Mouse (Mus musculus): Measurements from ENCODE around the gene Zdhhc18. TPM values are rescaled to one million over a fixed set of nuclear protein-coding genes. Genes with fewer than 3 reads are reported as not detected.

Zdhhc18 gene
- total RNA-seq, 2 experiments from 2014 or later = 24.1 to 35.7 TPM

DNA sequence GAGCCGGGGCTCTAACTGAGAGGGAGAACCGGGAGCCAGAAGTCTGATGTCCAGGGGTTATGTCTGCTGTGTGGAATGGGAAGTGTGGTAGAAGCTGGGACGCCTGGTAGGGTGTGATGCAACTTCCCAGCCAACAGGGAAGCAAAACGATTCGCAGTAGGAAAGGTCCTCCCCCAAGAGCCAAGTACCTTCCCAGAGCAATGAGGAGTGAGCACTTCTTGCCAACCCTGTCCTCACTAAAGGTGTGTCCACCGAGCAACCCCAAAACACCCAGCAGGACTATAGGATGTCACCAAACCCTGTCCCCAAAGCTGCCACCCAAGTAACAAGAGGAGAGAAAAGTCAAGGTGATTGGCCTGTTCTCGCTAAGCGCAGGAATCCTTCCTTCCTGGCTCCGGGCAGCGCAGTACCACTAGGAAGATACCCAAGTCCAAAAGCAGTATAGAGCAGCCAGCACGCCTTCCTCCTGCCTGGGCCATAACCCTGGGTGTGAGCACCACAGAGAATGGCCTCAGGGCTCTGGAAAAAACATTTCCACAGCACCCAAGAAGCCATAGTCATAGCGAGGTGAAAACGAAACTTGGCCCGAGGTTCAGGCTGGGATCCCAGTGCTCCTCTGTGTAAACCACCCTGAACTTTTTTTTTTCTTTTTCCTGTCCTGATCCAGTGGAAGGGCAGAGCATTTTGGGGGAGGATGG lies 18.7 kb downstream of the Zdhhc18 start:
- DNase-seq (ENCODE audit: low spot score) = no peak

DNA sequence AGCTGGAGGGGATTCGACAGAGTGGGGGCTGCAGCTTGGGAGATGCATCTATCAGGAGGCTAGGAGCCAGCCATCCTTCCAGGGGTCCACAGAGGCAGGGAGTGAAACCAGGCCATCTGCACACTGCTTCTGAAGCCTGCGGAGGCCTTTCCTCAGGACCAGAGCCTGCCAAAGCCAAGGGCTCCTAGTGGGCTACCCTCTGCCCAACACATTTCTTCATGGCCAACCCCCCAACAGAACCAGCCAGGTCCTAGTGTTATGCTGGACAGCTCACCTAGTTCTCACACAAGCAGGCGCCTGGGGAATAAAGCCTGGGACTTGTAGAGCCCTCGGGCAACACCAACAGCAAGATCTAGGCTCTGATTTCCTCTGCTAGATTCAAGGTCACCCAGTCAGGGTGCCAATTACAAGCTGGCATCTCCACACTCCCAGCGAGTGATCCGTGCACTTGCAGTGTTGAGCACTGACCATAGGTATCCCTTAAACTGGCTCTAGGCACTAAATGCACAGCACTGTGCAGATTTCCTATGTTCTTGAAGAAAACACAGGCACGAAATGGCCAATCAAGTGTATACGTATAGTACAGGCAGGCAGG lies 19.5 kb downstream of the Zdhhc18 start:
- no peak for DNase-seq (ENCODE audit: low spot score)

DNA sequence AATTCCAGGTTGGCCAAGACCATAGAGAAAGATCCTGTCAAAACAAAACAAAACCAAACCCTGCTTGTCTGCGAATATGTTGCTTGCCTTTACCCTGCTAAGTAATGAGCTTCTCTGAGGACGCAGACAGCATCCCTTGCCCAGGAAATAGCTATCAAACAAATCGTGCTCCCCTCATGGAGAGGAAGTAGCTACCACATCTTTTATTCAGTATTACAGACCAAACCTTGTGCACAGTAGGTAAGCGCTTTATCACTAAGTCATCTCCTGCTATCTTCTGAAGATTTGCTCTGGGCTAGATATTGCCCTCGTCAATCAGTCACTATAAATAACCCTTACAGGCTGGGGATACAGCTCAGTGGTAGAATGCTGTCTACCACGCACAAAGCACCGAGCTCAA lies 20.8 kb downstream of the Zdhhc18 start:
- DNase-seq (ENCODE audit: low spot score) = no peak

DNA sequence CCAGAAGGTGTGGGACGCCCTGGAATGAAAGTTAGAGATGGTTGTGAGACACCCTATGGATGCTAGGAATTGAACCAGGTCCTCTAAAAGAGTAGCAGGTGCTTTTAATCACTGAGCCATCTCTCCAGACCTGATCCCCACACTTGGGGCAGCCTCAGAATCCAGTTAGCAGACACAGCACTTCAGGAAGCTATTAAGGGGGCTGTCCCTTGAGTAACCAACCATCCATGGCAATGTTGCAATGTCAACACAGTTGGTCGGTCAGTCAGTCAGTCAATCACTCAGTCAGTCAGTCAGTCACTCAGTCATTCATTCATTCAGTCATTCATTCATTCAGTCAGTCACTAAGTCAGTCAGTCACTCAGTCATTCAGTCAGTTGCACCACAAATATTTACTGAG lies 21.4 kb downstream of the Zdhhc18 start:
- no peak for DNase-seq (ENCODE audit: low spot score)

- DNase-seq (ENCODE audit: low spot score) = no peak
Measured at GRCm38 (mm10) chr4:133627039-133627438, 22.9 kb downstream of the Zdhhc18 start.

GRCm38 (mm10) chr4:133626621-133627020 lies 23.3 kb downstream of the Zdhhc18 start:
- no peak for DNase-seq (ENCODE audit: low spot score)

DNA sequence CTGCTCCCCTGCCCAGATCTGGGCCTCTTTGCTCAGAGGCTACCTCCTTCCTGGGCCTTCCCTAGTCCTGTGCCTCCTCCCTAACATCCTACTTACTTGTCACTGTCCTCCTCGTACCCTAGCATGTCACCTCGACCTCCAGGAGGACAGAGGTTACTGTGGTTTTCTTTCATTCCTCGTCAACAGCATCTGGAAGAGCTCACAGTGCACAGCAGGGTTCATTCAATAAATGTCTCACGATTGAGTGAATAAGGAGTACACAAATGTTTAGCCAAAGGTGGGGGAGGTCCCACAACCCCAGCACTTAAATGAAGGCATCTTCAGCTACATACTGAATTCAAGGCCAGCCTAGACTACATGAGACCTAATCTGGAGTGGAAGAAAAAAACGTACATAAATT lies 23.7 kb downstream of the Zdhhc18 start:
- no peak for DNase-seq (ENCODE audit: low spot score)

DNA sequence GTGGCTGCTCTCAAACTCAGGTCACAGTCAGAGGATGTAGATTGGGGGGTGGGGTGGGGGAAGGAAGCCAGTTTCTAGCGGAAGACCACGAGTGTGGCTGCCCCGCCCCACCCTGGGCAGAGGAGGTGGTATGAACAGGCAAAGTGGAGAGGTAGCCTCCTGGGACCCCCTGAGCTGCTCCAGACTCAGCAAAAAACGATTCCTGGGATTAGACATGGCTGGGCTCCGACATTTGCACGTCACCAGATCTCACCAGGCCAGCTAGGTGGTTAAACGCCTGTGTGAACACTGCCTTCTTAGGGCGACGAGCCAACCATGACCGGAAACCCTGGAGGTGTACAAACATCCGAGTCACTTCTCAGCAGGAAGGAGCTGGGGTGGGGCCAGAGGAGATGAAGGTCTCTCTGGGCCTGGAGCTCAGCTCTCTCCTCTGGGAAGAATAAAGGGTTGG lies 24.3 kb downstream of the Zdhhc18 start:
- no peak for DNase-seq (ENCODE audit: low spot score)

DNA sequence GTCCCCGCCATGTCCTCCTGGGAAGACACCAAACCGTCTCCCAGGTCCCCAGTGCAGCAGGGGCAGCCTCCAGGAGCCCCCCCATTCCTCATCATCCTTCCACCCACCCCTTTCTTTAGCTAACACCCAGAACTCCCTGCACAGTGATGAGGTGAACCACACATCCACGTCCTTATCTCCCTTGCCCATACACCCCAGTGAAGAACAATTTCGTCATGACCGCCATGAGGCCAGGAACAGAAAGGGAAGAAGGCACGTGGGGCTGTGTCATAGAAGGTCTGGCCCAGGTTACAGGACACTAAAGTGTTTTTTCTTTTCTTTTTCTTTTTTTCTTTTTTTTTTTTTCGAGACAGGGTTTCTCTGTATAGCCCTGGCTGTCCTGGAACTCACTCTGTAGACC lies 25.1 kb downstream of the Zdhhc18 start:
- no peak for DNase-seq (ENCODE audit: low spot score)

GRCm38 (mm10) chr4:133622161-133622695 lies 27.7 kb downstream of the Zdhhc18 start:
- no peak for DNase-seq (ENCODE audit: low spot score)

DNA sequence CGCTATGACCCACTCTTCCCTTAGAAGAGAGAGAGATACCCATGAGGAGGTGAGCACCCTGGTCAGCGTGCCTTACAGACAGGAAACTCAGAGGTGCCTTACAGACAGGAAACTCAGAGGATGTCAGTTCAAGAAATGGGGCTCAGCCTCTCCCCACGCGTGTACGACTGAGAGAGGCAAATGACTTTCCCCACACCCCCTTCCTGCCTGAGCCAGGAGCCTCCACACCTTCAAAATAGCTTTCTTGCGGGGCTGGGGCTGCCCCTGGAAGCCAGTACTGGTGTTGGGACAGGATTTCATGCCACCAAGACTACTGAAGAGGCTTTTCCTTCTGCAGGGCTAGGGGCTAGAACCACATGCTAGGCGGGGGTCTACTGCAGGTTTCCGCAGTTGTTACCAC lies 29.3 kb downstream of the Zdhhc18 start:
- no peak for DNase-seq (ENCODE audit: low spot score)

- no peak for DNase-seq (ENCODE audit: low spot score)
Measured at GRCm38 (mm10) chr4:133619473-133620136, 30.3 kb downstream of the Zdhhc18 start.

DNA sequence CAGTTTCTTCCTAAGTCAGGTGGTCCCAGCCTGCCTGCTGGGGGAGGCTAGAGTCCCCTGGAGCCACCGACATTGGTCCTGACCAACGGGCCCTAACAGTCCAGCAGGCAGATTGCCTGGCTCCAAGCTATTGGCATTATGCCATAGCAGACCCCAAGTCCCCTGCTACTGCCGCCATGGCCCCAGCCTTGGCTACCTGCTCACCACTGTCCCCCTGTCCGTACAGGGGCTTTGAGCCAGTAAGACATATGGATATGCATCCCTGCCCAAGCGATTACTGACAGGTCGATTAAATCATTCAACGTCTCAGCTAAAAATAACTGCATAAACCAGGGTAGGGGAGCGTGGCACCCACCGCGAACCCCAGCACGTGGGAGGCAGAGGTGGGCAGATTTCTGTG lies 32.0 kb downstream of the Zdhhc18 start:
- no peak for DNase-seq (ENCODE audit: low spot score)

GRCm38 (mm10) chr4:133615416-133615815 lies 34.5 kb downstream of the Zdhhc18 start:
- no peak for DNase-seq (ENCODE audit: low spot score)

DNA sequence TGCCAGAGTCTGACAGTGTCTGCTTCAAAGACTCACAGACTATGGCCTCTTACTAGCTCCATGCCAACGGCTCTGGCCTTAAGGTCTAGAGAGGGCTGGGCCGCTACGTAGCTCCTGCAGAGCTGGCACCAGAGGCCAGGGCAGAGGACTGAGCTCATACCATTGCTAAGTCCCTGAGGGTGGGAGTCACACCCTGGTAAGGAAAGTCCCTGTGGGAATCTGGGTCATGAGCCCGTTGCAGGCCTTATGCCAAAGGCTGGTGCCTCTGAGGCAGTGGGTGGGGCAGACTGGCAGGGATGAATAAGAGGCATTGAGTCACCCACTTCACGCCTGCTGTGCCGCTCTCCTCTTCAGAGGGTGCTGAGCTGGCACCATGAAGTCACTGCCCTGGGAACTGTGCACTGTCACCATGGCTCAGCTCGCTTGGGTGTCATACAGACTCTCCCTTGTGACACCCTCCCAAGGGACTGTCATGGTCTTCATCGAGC lies 35.6 kb downstream of the Zdhhc18 start:
- peak; percentile 47 for DNase-seq (ENCODE audit: low spot score)

DNA sequence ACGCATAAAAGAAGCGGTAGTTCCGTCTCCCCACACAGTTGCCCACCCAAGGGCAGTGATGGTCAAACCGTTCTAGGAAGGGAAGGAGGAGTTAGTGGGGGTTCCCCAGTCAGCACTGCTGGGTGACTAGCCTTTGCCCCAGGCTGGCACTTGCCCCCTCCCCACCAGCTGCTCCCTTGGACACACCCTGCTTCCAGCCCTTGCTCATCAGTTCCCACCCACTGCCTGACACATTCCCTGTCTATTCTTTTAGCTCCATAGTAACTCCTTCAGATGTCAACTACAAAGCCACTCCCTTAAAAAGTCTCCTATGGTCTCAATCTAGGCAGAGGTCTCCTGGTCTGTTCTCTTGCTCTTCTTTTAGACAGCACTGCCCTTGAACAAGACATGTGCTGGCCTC lies 36.1 kb downstream of the Zdhhc18 start:
- DNase-seq (ENCODE audit: low spot score) = no peak

DNA sequence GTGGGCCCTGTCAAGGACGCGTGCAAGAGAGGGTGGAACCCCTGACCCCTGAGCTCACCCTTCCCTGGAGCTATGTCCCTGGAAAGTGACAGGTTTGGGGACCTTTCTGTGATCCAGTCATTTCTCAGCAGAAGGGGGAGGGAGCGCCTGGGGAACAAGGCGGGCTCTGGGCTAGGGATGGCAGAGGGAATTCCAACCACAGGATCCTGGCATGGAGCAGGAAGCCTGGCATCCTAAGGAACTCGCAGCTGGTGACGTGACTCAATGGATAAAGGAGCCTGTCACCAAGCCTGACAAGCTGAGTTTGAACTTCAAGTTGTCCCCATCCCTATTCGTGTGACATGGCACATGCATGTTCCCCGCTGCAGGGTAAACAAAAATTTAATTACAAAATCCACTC lies 36.9 kb downstream of the Zdhhc18 start:
- no peak for DNase-seq (ENCODE audit: low spot score)

DNA sequence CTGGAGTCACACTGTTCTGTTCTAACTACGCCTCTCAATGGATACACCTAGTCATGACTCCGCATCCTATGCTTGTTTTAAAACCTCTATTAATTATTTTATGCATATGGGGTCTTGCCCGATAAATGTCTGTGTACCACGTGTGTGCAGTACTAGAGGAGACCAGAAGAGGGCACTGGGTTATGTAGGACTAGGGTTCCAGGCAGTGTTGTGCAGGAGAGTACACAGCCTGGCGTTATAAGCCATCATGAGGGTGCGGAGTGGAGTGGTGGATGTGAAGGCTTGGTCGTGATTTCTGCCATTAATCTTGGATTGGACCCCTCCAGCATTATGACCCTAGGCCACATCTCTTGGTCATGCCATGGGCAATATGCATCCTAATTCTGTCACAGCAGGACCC lies 37.5 kb downstream of the Zdhhc18 start:
- DNase-seq (ENCODE audit: low spot score) = no peak

DNA sequence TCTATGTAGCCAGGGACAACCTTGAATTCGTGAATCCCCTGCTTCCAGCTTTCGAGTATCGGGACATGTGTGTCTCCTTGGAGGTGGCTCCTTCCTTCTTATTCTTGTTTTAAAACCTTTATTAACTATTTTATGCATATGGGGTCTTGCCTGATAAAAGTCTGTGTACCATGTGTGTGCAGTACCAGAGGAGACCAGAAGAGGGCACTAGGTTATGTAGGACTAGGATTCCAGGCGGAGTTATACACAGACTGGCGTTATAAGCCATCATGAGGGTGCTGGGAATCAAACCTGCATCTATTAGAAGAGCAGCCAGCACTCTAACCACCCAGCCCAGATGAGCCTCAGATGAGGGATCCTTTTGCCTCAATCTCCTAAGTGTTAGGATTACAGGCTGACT lies 38.1 kb downstream of the Zdhhc18 start:
- DNase-seq (ENCODE audit: low spot score) = no peak

DNA sequence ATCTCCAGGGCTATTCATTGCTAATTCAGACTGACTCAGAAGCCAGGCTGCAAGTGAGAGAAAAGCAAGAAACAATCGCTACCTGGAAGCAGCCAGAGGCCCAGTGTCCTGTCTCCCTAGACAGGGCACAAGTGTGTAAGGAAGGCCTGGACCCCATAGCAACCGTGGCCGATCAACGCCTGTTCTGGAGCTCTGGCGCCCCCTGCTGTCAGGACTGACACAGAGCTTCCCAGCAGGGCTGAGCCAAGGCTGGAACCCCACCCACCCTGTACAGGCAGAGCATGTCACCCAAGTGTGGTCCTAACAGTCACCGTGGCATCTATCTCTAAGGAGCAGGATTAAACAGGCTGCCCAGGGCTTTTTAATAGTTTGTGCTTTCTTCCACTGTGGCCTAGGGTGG lies 40.2 kb downstream of the Zdhhc18 start:
- peak; percentile 83 for DNase-seq (ENCODE audit: low spot score)

DNA sequence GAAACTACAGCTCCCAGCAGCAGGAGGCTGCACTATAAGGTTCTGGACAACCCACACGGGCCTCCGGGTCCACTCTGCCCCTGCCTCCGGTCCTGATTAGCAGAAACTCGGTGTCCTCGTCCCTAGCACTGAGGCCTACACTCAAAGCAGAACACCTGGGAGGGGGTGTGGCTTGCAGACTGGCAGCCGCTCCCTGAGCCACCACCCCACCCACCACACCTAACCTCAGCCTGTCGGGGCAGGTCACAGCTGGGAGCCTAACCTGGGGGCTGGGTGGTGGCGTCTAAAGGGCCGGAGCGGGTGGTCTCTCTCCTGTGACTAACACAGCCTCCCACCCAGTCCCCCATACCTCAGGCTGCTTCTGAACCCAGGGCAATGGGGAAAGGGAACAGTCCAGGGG lies 42.7 kb downstream of the Zdhhc18 start:
- no peak for DNase-seq (ENCODE audit: low spot score)

DNA sequence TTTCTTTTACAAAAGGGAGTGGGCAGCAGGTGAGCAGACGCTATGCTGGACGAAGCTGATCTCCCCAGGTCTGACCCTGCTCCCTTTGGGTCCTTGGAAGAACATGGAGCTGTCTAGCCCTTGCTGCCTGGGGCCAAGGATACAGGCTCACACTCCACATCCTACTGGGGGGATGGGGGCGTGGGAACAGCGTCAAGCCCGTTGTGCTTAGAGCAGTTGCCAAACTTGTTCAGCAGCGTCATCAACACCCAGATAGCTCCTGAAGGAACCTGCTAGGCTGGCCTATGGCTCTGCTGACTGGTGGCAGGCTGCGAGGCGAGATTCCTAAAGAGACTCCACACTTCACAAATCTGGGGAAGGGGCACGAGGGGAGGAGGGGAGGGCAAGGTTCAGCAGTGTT lies 44.6 kb downstream of the Zdhhc18 start:
- DNase-seq (ENCODE audit: low spot score) = no peak

DNA sequence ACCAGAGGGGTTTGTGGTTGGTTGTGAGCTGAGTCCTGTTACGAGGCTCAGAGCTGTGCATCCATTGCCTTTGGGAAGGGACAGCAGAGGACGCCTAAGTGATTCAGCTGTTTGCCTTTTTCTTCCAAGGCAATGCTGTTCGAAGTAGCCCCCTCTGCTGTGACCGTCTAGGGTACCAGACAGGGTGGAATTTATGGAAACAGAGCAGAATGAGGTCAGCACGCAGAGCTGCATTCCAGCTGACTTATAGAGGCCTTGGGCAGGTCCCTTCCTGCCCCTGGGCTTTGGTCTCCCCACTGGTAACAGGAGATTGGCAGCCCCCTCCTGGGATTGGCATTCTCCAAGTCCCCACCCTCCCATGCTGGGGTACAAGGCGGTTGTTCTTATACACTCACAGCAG lies 45.1 kb downstream of the Zdhhc18 start:
- DNase-seq (ENCODE audit: low spot score) = no peak

Measured in gastrocnemius, adult 18-20 months (tissue).